Mouse (Mus musculus): ENCODE data around the gene Ppme1. TPM values are rescaled to one million over a fixed set of nuclear protein-coding genes. Genes with fewer than 3 reads are reported as not detected.

The Ppme1 gene
- total and polyA plus RNA-seq, 3 experiments, result 40.2 to 50.8 (median 45.6) TPM

GRCm38 (mm10) chr7:100390166-100390565, 18.1 kb upstream of the Ppme1 start:
- H3K4me1 ChIP-seq (ENCODE audit: control insufficient read depth in 1 of 2, insufficient read depth in 2 of 2), result no peaks in the 10 kb centered on the region
- no peak for DNase-seq (ENCODE audit: extremely low read depth)
- no peaks in the 10 kb centered on the region; the same call in 1 of the 2 replicates for H3K79me2 ChIP-seq (replicated peaks; ENCODE audit: control insufficient read depth, extremely low read depth, insufficient read depth, poor library complexity, severe bottlenecking)
- H3K9me3 ChIP-seq (replicated peaks; ENCODE audit: low read length), result no peaks in the 10 kb centered on the region
- H3K27ac ChIP-seq (ENCODE audit: insufficient read depth, low read depth), result no peak overlapping the region
- no peak overlapping the region for H3K9ac ChIP-seq (ENCODE audit: insufficient read depth, low read depth)
- H3K4me3 ChIP-seq (replicated peaks in 1 of 3; ENCODE audit: low read depth in 2 of 3, low read length in 2 of 3, poor library complexity in 1 of 3), result no peak overlapping the region
- H3K4me2 ChIP-seq (ENCODE audit: insufficient read depth, low read depth, poor library complexity, severe bottlenecking), result no peak overlapping the region
- no peak for TF ChIP-seq ELF1 (IDR thresholded peaks at IDR 0.05; ENCODE audit: low read depth, low read length)
- no peak for TF ChIP-seq KAT2A (IDR thresholded peaks at IDR 0.05; ENCODE audit: insufficient replicate concordance, low read length)
- no peak for TF ChIP-seq NELFE (IDR thresholded peaks at IDR 0.05; ENCODE audit: low read depth, low read length)
- TF ChIP-seq POLR2A (IDR thresholded peaks at IDR 0.05; ENCODE audit: low read depth, low read length), result no peak
- no peak for TF ChIP-seq MAZ (IDR thresholded peaks at IDR 0.05; ENCODE audit: low read depth, low read length)
- no peak for TF ChIP-seq RCOR1 (conservative IDR thresholded peaks at IDR 0.05; ENCODE audit: low read depth, low read length)
- no peak for TF ChIP-seq USF2 (conservative IDR thresholded peaks at IDR 0.05; ENCODE audit: low read depth, low read length)
- TF ChIP-seq GABPA (IDR thresholded peaks at IDR 0.05; ENCODE audit: insufficient replicate concordance, low read depth, low read length), result no peak
- TF ChIP-seq MAX (IDR thresholded peaks at IDR 0.05; ENCODE audit: low read length), result no peak
- TF ChIP-seq CTCF (conservative IDR thresholded peaks at IDR 0.05 in 1 of 2, IDR thresholded peaks at IDR 0.05 in 1 of 2; ENCODE audit: low read depth in 2 of 2, low read length in 2 of 2), result no peak
- TF ChIP-seq JUN (IDR thresholded peaks at IDR 0.05; ENCODE audit: insufficient read depth, low read depth, low read length), result no peak
- TF ChIP-seq E2F4 (IDR thresholded peaks at IDR 0.05; ENCODE audit: insufficient replicate concordance, low read depth, low read length), result no peak
- TF ChIP-seq RAD21 (IDR thresholded peaks at IDR 0.05; ENCODE audit: low read depth, low read length), result no peak
- no peak for TF ChIP-seq EP300 (IDR thresholded peaks at IDR 0.05; ENCODE audit: low read length)
- no peak for TF ChIP-seq BHLHE40 (IDR thresholded peaks at IDR 0.05; ENCODE audit: low read depth, low read length)
- TF ChIP-seq PAX5 (IDR thresholded peaks at IDR 0.05; ENCODE audit: low read length), result no peak
- no peak for TF ChIP-seq JUND (conservative IDR thresholded peaks at IDR 0.05; ENCODE audit: low read depth, low read length)
- no peak for TF ChIP-seq UBTF (IDR thresholded peaks at IDR 0.05; ENCODE audit: low read depth, low read length)
- H3K27me3 ChIP-seq (replicated peaks), result no peaks in the 10 kb centered on the region
- in situ Hi-C loops (cut with MboI; ENCODE audit: low pct_ligation_motif_present, low pct_unique_long_range_greater_than_20kb, low sequenced_read_pairs), result no loop called here
- dilution Hi-C loops (cut with MboI; ENCODE audit: extremely low pct_ligation_motif_present, extremely low pct_unique_long_range_greater_than_20kb, low sequenced_read_pairs), result no loop called here
- H3K36me3 ChIP-seq (replicated peaks in 1 of 2; ENCODE audit: control insufficient read depth in 1 of 2, insufficient read depth in 1 of 2, low read length in 1 of 2), result peaks cover 57 to 82% of the 10 kb centered on the region in 2 experiments

DNA sequence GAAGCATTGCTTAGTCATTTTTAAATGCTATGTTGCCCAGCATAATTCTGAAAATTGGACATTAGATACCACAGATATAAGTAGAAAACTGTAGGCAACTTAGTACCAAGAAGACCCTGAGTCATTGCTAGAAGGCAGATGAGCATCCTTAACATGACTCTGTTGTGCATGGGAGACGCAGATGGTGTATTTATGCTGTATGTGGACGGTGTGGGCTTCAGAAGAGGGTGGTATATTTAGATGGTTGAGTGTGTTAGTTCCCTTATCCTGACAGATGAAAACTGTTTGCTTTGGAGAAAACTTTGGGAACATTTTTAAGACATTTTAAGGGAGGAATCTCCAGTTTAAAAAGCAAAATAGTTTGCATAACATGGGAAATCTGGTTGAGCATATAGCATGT, 16.1 kb upstream of the Ppme1 start:
- Histone ChIP-seq H3K4me2 (ENCODE audit: insufficient read depth, low read depth, poor library complexity, severe bottlenecking) (no peak overlapping the region), H3K27ac (ENCODE audit: insufficient read depth, low read depth) (no peak overlapping the region), H3K27me3 (replicated peaks) (no peaks in the 10 kb centered on the region), H3K9ac (ENCODE audit: insufficient read depth, low read depth) (no peak overlapping the region), H3K36me3 (replicated peaks in 1 of 2; ENCODE audit: control insufficient read depth in 1 of 2, insufficient read depth in 1 of 2, low read length in 1 of 2) (peaks cover 54 to 77% of the 10 kb centered on the region in 2 experiments), H3K4me1 (ENCODE audit: control insufficient read depth in 1 of 2, insufficient read depth in 2 of 2) (peaks cover 0 to 4% of the 10 kb centered on the region in 2 experiments; a peak in 1 of 4 replicates), H3K79me2 (replicated peaks; ENCODE audit: control insufficient read depth, extremely low read depth, insufficient read depth, poor library complexity, severe bottlenecking) (no peaks in the 10 kb centered on the region; the same call in 1 of the 2 replicates), H3K9me3 (replicated peaks; ENCODE audit: low read length) (no peaks in the 10 kb centered on the region), H3K4me3 (replicated peaks in 1 of 3; ENCODE audit: low read depth in 2 of 3, low read length in 2 of 3, poor library complexity in 1 of 3) (no peak overlapping the region)
- no peak for DNase-seq (ENCODE audit: extremely low read depth)
- TF ChIP-seq BHLHE40 (IDR thresholded peaks at IDR 0.05; ENCODE audit: low read depth, low read length) (no peak), JUND (conservative IDR thresholded peaks at IDR 0.05; ENCODE audit: low read depth, low read length) (no peak), ELF1 (IDR thresholded peaks at IDR 0.05; ENCODE audit: low read depth, low read length) (no peak), RAD21 (IDR thresholded peaks at IDR 0.05; ENCODE audit: low read depth, low read length) (no peak), HCFC1 (IDR thresholded peaks at IDR 0.05; ENCODE audit: low read depth, low read length) (no peak), SIN3A (IDR thresholded peaks at IDR 0.05; ENCODE audit: low read length) (no peak), MXI1 (IDR thresholded peaks at IDR 0.05; ENCODE audit: low read depth, low read length) (no peak), ZKSCAN1 (IDR thresholded peaks at IDR 0.05; ENCODE audit: borderline replicate concordance, low read depth, low read length) (no peak), SMC3 (IDR thresholded peaks at IDR 0.05; ENCODE audit: low read depth, low read length) (no peak), ZNF384 (IDR thresholded peaks at IDR 0.05; ENCODE audit: low read depth, low read length) (no peak), CTCF (conservative IDR thresholded peaks at IDR 0.05 in 1 of 2, IDR thresholded peaks at IDR 0.05 in 1 of 2; ENCODE audit: low read depth in 2 of 2, low read length in 2 of 2) (no peak), ZMIZ1 (IDR thresholded peaks at IDR 0.05; ENCODE audit: low read depth, low read length) (no peak), ETS1 (conservative IDR thresholded peaks at IDR 0.05; ENCODE audit: low read depth, low read length) (no peak), MEF2A (IDR thresholded peaks at IDR 0.05; ENCODE audit: borderline replicate concordance, low read depth, low read length) (no peak), TBP (conservative IDR thresholded peaks at IDR 0.05; ENCODE audit: low read depth, low read length) (no peak), EP300 (IDR thresholded peaks at IDR 0.05; ENCODE audit: low read length) (no peak), MYC (IDR thresholded peaks at IDR 0.05; ENCODE audit: low read depth, low read length) (no peak), USF2 (conservative IDR thresholded peaks at IDR 0.05; ENCODE audit: low read depth, low read length) (no peak)
- dilution Hi-C loops (cut with MboI; ENCODE audit: extremely low pct_ligation_motif_present, extremely low pct_unique_long_range_greater_than_20kb, low sequenced_read_pairs) (no loop called here), in situ Hi-C loops (cut with MboI; ENCODE audit: low pct_ligation_motif_present, low pct_unique_long_range_greater_than_20kb, low sequenced_read_pairs) (no loop called here)

All from CH12.LX (cell line).